Mouse (Mus musculus) adrenal gland, postnatal 10 days (tissue): Measurements from ENCODE around the gene Stum. TPM values are rescaled to one million over a fixed set of nuclear protein-coding genes. Genes with fewer than 3 reads are reported as not detected.
A peak's percentile ranks its signal among the peaks of the same experiment; 100 is the strongest.

ENCODE experiments used
- DNase-seq: peaks from one replicate; pipeline ENCODE4 v3.0.0; 2021; ENCODE audit warnings: mixed read lengths
- total RNA-seq, 2 experiments: library from RNA; stranded (reverse); gene quantifications; 2 replicates each; pipeline ENCODE4 v1.2.3; 2021

Stum gene
- total RNA-seq, 2 experiments from 2014 or later, result 1.1 to 1.5 TPM

DNA sequence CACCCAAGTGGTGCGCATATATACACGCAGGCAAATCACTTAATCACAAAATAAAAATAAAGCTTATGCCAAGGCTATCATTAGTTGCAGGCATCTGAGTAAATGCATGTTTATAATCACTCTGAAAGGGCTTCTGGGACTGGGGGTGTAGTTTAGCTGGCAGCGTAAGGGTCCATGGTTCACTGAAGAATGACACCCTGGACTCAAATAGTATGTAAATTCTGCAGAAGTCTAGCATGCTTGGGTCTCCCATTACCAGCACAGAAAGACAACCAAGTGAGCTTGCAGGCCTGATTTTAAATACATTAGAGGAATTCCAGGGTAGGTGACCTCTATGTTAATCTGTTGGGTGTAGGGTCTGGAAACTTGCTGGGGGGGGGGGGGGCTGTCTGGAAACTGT lies 16.5 kb upstream of the Stum start:
- no peak for DNase-seq

DNA sequence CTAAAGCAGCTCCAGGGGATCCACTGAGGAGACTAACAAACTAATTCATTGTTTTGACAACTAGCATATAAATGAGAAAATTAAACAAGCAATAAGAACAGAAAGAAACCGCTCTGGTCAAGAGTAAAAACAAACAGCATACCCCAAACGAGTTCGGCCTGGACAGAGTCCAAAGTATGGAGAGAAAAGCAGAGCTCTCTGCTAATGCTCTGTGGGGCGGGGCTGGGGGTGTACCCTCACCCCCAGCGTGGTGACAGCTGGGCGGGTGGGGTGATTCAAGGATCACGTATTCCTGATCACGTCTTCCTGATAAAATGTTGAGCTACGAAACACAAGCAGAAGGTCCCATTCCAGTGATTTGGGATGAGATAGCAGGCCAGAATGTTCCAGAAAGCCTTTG lies 9.5 kb upstream of the Stum start:
- DNase-seq, result no peak

DNA sequence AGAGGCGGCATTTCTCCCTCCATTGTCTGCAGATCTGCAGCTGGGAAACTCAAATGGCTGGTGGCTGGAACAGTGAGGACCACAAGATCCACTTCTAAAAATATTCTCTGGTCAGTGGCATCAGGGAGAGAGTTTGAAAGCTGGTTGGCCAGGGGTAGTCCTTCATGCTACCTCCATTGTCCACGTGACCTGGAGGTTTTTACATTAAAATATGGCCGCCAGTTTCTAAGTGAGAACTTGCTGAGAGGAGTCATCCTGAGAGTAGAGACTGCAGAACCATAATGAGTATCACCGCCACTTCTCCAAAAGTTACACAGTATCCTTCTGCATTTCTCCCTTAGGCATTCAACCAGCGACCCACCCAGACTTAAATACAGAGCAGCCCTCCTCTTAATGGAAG lies 2.0 kb upstream of the Stum start:
- DNase-seq, result no peak

DNA sequence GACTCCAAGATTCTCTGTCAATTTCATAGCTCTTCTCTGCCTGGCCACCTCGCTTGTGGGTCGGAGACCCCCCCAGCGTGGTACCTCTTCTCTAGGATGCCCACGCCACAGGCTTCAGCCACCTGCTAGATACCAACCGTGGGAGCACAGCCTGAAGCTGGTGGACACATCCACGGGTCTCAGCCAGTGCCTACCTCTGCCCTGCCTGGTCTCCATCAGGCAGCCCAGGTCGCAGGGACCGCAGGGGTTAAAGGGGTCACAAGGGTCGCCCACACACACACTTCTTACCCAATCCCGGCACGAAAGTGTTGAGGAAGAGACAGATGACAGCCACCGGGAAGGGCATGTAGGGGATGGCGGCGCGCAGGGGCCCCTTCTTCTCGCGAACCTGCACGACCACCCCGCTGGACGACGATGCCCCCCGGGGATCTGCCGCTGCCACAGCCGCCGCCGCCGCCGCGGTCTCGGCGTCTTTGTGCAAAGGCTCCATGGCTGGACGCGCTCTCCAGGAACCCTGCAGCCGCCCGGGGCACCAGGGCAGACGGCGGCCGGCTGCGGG lies 385 bp downstream of the Stum start:
- DNase-seq, result no peak

DNA sequence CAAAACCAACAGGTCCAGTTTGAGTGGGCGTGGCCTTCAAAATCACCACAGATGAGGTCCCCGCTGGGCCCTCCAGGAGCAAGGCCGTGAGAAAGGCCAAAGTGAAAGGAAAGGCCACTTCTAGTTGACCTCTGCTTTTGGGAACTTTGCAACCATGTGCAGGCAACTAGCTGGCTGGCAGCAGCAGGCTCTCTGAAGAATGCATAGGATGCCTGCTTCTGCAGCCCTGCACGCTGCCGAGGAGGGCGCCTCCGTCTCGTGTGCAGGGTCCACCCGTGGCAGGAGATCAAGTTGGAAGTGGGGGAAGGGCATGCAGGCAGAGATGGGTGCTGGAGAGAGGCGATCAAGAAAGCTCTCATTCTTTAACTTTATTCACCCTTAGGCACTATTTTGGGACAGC lies 1.3 kb downstream of the Stum start:
- DNase-seq, result no peak

DNA sequence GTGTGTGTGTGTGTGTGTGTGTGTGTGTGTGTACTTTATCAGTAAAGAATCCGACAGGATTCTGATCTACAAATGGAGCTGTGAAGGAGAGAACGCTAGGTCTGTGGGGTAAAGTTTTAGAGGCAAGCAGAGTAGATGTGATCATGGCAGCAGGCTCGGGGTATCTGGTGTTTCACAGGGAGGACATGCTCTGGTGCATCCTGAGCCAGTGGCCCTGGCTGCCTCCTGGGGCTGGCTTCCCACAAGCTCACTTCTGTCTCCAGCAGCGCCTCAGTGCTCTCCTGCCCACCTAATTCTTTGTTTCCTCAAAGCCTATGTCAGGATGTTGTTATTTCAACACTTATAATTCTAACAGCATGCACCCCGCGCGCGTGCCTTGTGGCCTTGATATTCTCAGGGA lies 2.0 kb downstream of the Stum start:
- no peak for DNase-seq

DNA sequence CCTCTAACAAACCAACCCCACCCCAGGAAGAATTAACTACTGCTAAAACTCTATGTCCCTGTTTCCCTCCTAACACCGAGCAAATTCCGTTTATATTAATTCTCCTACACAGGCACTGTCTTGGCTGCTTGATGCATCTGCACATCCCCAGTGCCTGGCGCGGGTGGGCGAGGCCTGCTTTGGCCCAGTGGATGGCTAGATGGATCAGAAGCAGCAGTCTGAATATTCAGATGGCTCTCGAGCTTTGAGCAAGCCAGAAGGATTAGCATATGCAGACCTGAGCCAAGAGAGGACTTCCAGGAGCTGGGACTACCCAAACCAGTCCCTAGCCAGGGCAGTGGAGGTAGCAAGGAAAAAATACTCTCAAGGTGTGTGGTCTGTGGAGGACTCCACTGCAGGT lies 3.0 kb downstream of the Stum start:
- DNase-seq, result no peak

DNA sequence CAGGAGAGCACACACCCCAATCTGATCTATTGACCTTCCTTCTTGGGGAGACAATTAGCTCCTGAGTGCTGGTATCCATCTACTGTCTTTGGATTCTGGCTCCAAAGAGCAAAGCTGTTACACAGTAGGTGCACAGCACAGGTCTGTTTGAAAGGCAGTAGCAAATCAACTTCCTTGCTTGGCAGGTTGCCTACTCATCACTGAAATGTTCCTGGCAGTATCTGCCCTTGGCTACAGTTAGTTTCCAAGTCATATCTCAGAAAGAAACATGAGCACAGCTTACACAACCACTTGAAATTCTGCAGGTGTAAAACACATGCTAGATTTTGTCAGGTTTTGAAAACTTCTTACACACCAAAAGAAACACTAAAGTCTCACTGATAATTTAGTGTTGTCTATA lies 9.7 kb downstream of the Stum start:
- peak; percentile 35 for DNase-seq

DNA sequence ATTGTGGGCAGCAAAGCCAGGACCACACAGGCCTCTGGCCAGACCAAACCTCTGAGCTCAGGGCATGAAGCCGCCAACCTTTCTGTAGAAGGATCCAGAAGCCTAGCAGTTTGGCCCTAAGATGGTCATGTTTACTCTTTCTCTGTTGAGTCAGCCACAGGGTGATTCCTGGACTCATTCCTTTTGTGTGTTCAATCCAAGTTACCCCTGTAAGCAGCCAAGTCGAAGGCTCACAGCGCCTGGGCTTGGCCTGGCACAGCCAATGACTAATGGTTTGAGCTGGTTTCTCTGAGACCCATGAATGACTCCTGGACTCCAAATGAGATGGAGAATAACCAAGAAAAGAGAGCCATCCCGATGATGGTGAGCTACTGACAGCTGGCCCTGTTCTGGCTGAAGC lies 15.3 kb downstream of the Stum start:
- no peak for DNase-seq

DNA sequence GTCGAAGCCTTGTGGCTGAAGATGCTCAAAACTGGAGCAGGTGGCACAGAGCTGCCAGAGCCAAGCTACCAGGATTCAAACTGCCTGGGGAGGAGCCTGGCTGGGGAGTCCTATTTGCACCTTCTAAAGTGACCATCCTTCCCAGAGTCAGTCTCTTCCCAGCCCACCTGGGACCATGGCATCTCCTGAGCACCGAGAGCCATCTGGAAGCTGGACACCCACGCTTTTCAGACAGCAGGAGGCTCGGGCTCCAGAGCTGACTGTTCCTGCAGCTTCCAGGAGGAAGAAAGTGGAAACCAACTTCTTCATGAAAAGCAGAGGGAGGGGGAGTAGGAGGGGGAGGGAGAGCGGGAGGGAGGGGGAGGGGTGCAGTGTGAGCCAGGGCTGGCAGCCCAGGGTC lies 17.7 kb downstream of the Stum start:
- no peak for DNase-seq

DNA sequence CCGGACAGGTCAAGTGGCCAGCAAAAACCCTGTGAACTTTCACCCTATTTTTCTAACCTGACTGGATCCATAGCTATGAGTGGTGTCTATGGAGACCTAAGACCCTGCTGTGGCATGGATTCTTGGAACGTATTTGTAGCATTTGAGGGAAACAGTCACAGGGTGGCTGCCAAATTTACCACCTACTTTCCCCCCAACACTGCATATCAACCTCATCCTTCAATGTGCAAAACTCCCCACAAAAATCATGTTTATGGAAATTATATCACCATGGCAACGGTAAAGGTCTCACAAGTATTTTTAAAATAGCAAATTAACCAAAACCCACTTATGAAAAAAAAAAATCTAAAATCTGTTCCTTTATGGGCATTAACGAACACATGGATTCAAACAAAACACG lies 18.9 kb downstream of the Stum start:
- no peak for DNase-seq

DNA sequence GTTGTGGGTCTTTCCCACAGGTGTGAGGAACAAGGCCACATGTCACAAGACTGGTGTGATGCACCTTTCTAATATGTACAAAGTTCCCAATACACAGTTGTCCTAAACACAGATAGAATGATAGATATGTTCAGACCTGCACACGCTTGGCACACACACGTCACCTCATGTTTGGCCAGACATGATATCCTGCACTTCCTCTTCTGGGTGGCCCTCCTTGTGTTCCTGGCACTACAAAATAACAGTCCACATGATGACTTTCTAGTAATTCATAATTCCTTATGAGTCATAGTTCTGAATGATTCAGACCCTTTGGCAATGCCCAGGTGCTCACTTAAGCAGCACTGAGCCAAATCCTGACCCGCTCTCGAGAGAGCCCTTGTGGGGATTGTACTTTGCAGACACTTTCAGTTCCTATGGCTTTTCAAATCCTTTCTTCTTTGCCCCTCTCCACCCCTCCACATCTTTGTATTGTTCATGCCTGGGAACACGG lies 20.3 kb downstream of the Stum start:
- no peak for DNase-seq

DNA sequence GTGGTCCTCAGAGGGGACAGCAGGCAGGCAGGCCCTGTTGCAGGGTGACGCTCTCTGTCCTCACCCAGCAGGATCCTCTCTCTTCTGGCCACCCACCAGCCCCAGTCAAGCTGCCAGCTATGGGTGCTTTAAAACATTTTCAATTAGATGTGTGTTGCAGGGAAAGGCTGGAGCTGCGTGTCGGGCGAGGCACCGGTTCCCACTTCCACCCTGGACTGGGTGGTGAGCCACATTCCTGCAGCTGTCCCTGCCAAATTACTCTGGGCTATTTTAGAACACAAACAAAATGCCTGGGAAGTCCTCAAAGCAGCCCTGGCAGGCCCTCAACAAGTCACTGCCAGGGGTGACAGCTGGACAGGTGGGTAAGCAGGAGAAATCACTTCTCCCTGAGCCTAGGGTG lies 20.9 kb downstream of the Stum start:
- DNase-seq, result peak; percentile 5

DNA sequence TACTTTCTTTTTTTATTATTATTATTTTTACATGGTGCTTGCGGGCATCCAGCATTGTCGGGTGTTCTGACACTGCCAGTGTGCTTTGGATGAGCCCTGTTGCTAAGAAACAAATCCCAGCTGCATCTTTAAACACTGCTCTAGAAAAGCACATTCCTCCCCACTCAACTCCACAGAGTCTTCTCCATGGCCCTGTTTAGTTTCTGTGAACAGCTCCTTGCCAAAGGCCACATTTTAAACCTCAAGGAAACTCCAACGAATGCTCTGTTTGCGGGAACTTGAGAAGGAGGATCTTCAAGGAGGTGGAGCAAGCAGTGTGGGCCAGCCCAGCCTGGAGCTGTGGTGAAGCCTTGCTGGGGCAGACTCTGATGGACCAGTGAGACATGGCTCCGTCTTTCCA lies 22.6 kb downstream of the Stum start:
- DNase-seq, result no peak

DNA sequence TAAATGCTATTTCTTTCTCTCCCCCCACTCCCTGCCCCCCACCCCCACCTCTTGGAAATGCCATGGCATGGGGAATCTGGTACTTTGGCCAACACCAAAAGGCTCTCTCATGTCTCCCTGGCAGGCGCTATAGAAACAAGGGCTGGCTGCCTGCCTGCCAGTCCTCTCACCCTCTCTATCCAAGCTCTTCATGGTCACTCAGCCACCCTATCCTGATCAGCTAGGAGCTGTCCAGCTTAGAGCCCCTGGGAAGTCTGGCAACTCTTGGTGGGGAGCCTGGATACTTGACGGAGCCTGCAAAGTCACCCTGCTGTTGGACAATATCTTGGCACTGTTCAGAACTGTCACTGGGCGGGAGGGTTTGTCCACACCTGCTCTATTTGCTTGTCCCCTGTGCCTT lies 24.6 kb downstream of the Stum start:
- peak; percentile 19 for DNase-seq

DNA sequence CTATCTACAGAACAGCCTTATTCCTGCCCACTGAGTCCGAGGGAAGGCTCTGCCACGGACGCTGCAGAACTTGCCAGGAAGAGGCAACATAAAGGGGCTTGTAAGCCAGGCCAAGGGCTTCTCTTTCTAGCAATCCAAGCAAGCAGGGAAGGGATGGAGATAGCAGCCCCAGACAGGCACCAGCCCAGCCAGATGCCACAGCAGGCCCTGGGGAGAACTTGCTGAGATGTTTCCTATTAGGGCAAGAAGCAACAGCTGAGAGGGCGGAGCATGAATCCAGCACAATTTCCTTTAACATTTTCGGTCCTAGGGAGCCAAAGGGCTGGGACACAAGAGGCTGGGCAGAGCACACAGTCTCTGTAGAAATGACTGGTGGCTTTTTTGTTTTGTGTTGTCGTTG lies 25.0 kb downstream of the Stum start:
- DNase-seq, result peak; percentile 24

DNA sequence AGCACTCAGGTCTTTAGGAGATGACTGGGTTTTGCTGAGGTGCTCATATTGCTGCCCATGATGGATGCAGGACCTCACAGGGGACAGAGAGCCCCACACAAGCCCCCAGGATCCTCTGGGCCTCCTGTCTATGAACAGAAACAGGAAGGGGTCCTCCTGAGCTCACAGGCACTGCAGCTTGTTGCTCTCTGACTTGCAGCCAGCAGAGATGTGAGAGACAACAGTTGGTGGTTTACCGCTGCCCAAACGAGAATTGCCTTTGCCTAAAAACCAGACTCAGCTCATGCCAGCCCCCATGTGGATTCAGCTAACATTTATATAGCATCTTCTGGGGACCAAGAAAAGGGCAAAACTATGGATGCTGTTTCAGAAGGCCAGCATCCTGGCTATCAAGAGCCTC lies 33.7 kb downstream of the Stum start:
- DNase-seq, result no peak

DNA sequence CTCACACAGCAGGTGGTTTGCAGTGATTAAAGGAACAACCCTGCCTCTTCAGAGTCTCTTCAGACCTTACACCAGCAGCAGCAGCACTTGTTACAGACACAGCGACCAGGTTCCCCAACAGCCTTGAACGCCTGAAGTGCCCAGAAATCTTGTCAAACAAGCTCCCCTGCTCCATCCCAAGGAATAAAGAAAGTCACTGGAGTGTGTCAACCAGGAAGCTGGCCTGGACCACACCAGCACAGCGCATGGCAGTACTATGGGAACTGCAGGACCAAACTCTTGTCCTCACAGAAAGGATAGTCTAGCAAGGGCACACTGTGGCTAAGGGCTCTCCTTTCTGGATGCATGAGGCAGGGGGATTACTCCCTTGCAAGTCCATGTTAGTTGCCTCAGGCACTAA lies 38.9 kb downstream of the Stum start:
- no peak for DNase-seq

DNA sequence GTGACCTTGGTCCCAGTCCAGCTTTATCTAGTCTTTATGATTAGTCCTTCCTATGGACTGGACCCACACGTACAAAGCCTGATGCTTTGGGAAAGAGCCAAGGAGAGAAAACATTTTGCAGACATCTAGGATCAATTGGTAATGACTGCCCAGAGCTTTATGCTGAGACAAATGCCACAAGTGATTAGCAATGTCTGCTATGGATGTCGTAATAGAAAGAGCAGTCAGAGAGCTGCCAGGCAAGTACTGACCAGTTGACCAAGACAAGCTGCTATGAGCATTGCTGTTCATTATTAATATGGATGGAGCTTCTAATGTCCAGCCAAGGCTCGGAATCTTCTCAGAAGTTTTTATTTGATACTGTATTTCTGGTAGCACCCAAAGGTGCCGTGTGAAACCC lies 43.8 kb downstream of the Stum start:
- no peak for DNase-seq

DNA sequence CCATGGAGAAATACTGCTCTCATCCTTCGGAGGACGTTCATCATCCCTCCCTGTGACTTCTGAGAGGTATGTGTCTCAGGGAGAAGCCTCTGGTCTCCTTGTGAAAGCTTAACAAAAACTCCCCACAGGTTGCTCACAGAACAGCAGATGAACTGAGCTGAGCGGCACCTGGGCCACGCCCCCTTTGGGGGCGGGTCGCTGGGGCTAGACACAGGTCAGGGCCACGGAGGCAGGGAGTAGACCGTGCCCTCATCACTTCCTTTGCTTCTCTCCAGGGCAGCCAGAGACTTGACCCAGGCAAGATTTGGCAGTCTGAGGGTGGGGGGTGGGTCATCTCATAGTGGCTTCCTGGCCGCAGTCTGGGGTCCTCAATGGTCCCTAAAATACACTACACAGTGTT lies 48.4 kb downstream of the Stum start:
- no peak for DNase-seq

DNA sequence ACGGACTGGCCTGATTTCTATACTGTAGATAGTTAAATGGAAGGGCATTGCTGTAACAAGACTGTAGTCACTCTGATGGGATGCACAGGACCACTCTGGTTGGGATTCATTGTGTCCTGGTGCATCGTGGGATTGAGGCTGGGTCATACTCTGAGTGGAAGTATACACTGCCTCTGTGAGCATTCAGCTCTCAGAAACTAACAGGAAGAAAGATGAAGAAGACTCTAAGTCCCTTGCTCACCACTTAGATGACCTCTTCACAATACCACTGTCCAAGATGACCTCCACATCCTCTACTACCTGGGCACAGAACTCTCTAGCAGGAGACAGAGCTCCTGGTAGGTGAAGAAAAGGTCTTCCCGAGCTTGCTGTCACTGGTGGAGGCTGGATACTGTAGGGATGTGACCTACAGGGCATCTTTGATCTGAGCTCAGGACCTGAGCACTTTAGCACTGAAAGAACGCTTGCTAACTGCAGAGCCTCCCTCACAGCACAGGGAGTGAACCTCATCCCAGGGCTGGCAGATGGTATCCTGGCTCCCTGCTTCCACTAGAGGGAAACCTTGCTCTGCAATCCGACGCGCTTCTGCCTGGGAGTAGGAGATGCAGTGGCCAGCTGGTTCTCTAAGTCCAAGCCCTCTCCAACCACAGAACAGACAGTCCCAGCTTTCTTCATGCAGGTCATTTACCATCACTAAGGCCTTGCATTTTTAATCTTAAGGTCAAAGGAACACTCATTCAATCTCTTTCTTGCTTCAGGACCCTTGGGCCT lies 49.3 kb downstream of the Stum start:
- peak; percentile 74 for DNase-seq

DNA sequence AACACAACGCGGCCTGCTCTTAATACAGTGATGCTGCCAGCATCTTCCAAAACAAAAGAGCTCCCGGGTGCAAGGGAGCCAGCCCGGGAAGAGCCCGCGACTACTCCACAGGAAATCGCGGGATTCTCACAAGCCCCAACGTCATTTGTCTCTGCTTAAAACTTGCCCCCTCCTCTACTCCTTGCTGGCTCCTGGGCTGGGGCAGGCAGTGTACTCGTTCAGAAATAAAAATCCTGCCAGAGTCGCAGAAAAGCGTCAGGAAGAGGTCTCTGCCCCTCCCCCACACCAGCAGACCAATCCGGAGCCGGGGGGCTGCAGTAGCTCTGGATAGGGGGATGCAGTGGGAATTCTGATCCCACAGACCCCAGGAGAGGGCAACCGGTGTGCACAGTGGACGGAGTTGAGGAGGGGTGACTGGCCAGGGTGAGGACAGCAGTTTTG lies 50.2 kb downstream of the Stum start:
- no peak for DNase-seq

DNA sequence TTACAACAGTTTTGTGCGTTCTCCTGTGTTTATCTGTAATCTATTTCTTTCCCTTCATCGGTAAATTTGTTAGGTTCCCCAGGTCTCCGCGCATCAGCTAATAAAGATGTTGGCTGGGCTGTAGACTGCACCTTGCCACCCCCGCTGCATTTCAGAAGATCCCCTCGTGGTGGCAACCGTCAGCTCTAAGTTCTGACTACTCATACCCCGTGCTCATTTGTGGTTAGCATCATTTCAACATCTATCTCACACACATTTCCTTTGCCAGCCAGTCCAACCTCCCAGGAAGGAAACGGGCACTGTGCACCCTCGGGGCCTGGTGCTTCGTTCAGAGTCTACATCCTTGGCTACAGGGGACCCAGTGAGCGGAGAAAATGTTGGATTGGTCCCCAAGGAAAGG lies 51.5 kb downstream of the Stum start:
- DNase-seq, result no peak

DNA sequence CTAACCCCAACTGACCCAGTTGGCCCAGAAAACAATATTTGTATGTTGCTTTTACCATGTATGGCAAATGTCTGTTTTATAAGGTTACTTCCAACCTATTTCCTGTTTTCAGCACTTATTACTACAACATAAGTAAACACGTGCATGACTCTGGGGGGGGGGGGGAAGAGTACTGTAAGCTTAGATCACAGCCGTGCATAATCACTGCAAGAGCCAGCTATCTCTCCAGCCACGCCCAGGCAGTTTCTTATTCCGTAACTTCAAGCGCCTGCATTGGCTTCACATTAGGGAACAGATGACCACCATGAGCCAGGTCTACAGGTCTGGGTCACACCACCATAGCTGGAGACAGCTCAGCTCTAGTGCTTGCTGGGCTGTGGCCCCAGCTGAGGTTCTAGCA lies 53.5 kb downstream of the Stum start:
- DNase-seq, result no peak
